Mouse (Mus musculus) neutrophil, adult 5-6 weeks (primary cell): Measurements from ENCODE around the gene Zfp791. TPM values are rescaled to one million over a fixed set of nuclear protein-coding genes. Genes with fewer than 3 reads are reported as not detected.

Experiments
- ATAC-seq: fragments of 151-379, 151-347 bp; 2 replicates; pipeline ENCODE4 v1.8.0; 2017; ENCODE audit warnings: mild to moderate bottlenecking, moderate TSS enrichment; ENCODE audit not compliant: insufficient number of reproducible peaks, poor library complexity, low FRiP score, severe bottlenecking; ENCODE audit errors: extremely low read depth
- total RNA-seq: library from RNA; stranded (forward); fragments of 200-1000 nt; gene quantifications from 2 replicates; pipeline ENCODE4 v1.2.3, GENCODE M21; 2017

Gene Zfp791
- total RNA-seq, 1 experiment from 2014 or later = not detected

GRCm38 (mm10) chr8:85059879-85060616 lies 62.8 kb downstream of the Zfp791 start, which contains the start of gene Fbxw9:
TSS of gene Fbxw9 (plus strand) at chr8:85060055.
- peak; percentile 86 for ATAC-seq

Other genes with a start within 250 kb of the Zfp791 start
- 21.0 and 21.5 TPM in 2 replicates for gene Gcdh, start 229.2 kb downstream of the Zfp791 start, total RNA-seq
- gene Klf1, start 221.2 kb downstream of the Zfp791 start, total RNA-seq = not detected in 2 replicates
- gene Dnase2a, start 214.5 kb downstream of the Zfp791 start, total RNA-seq = 31.7 and 34.7 TPM in 2 replicates
- 0.12 and 0.23 TPM in 2 replicates for gene Mast1, start 185.7 kb downstream of the Zfp791 start, total RNA-seq
- gene Rtbdn, start 176.1 kb downstream of the Zfp791 start, total RNA-seq = not detected in 2 replicates
- not detected in 2 replicates for gene Gm49661, start 153.7 kb downstream of the Zfp791 start, total RNA-seq
- gene Prdx2, start 153.5 kb downstream of the Zfp791 start, total RNA-seq = 92.5 and 96.9 TPM in 2 replicates
- gene Rnaseh2a, start 153.3 kb downstream of the Zfp791 start, total RNA-seq = 26.5 and 36.0 TPM in 2 replicates
- gene Junb, start 144.4 kb downstream of the Zfp791 start, total RNA-seq = 867 and 1,013 TPM in 2 replicates
- gene Hook2, start 132.5 kb downstream of the Zfp791 start, total RNA-seq = 8.6 and 12.0 TPM in 2 replicates
- not detected in 2 replicates for gene Best2, start 108.6 kb downstream of the Zfp791 start, total RNA-seq
- 38.9 and 43.1 TPM in 2 replicates for gene Asna1, start 97.8 kb downstream of the Zfp791 start, total RNA-seq
- gene Trir, start 96.3 kb downstream of the Zfp791 start, total RNA-seq = 124 and 193 TPM in 2 replicates
- 16.9 TPM in 2 replicates for gene Tnpo2, start 86.2 kb downstream of the Zfp791 start, total RNA-seq
- 6.3 and 7.9 TPM in 2 replicates for gene Fbxw9, start 63.0 kb downstream of the Zfp791 start, total RNA-seq
- gene Gm5741, start 55.1 kb downstream of the Zfp791 start, total RNA-seq = not detected in 2 replicates
- 41.9 and 48.2 TPM in 2 replicates for gene Dhps, start 51.3 kb downstream of the Zfp791 start, total RNA-seq
- gene Wdr83os, start 42.4 kb downstream of the Zfp791 start, total RNA-seq = 22.0 and 23.6 TPM in 2 replicates
- gene Wdr83, start 41.8 kb downstream of the Zfp791 start, total RNA-seq = 15.8 and 17.6 TPM in 2 replicates
- 192 and 197 TPM in 2 replicates for gene Man2b1, start 39.8 kb downstream of the Zfp791 start, total RNA-seq
- not detected in 2 replicates for gene Cks1brt, start 28.8 kb upstream of the Zfp791 start, total RNA-seq
- gene Olfr371, start 102.9 kb upstream of the Zfp791 start, total RNA-seq = not detected in 2 replicates
- 20.3 and 21.1 TPM in 2 replicates for gene Orc6, start 176.5 kb upstream of the Zfp791 start, total RNA-seq
- 79.3 and 86.3 TPM in 2 replicates for gene Vps35, start 176.7 kb upstream of the Zfp791 start, total RNA-seq